Mouse (Mus musculus) intestine, embryonic 15.5 days (tissue): ENCODE measurements around the gene Mrpl16. TPM values are rescaled to one million over a fixed set of nuclear protein-coding genes. Genes with fewer than 3 reads are reported as not detected.
A peak's percentile ranks its signal among the peaks of the same experiment; 100 is the strongest.

Source experiments
- ATAC-seq: fragments of 200-750 bp; cut with Nextera tagmentation; 2 replicates; pipeline ENCODE4 v1.8.0; 2017; ENCODE audit warnings: moderate TSS enrichment, moderate library complexity
- H3K27ac ChIP-seq: fragments of 300-500 bp; sonication (generic); 2 replicates; pipeline ENCODE4 v1.5.1; 2015; ENCODE audit warnings: mild to moderate bottlenecking, inconsistent platforms
- H3K27me3 ChIP-seq: fragments of 300-500 bp; sonication (generic); replicated peaks from 2 replicates; pipeline ENCODE4 v1.6.1; 2015; ENCODE audit warnings: inconsistent platforms
- H3K36me3 ChIP-seq: fragments of 300-500 bp; sonication (generic); 2 replicates; pipeline ENCODE4 v1.6.1; 2015; ENCODE audit warnings: inconsistent platforms
- H3K4me1 ChIP-seq: fragments of 300-500 bp; sonication (generic); replicated peaks from 2 replicates; pipeline ENCODE4 v1.6.1; 2015; ENCODE audit warnings: inconsistent platforms
- H3K4me2 ChIP-seq: fragments of 300-500 bp; sonication (generic); replicated peaks from 2 replicates; pipeline ENCODE4 v1.6.1; 2015; ENCODE audit warnings: mild to moderate bottlenecking, inconsistent platforms
- H3K4me3 ChIP-seq: fragments of 300-500 bp; sonication (generic); replicated peaks from 2 replicates; pipeline ENCODE4 v1.5.1; 2015; ENCODE audit warnings: inconsistent platforms
- H3K9ac ChIP-seq: fragments of 300-500 bp; sonication (generic); 2 replicates; pipeline ENCODE4 v1.6.1; 2015; ENCODE audit warnings: inconsistent platforms
- H3K9me3 ChIP-seq: fragments of 300-500 bp; sonication (generic); 2 replicates; pipeline ENCODE4 v1.6.1; 2016; ENCODE audit warnings: inconsistent platforms
- WGBS: fragments of 180-500 bp; shearing (Covaris S2); methylation state at CpG from one replicate; pipeline ENCODE4 v1.1.7; 2015; 5-methylcytosine and 5-hydroxymethylcytosine counted together
- polyA plus RNA-seq: library from polyadenylated mRNA; unstranded; fragments of >200 nt; fragmentation: Nextera tagmentation; extraction: Ambion mirVana; gene quantifications from 2 replicates; pipeline ENCODE4 v1.2.1, GENCODE M21; 2015

Gene Mrpl16
- polyA plus RNA-seq, 1 experiment from 2014 or later, result 63.8 TPM

DNA sequence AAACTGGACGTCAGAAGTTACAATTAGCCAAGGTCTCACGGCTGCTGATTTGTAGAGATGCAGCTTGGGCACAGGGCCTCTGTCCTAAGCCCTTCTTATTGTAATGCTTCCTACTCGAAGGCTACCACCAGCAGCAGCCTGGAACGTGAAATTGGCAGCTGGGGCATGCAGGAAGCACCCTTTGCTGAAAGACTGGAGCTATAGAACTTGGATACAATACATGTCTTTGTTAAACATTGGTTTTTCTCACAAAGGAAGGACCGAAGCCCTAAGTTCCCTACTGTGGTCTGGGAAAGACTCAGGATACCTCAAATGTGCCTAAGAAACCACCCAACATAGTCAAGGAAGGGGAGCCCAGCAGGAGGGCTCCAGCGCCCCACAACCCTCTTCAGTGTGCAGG, 37.6 kb downstream of the Mrpl16 start:
- no peaks in the 10 kb centered on the region for H3K36me3 ChIP-seq
- no peak overlapping the region for H3K4me3 ChIP-seq
- no peak overlapping the region for H3K9ac ChIP-seq
- no peak overlapping the region for H3K4me2 ChIP-seq
- no peaks in the 10 kb centered on the region for H3K27me3 ChIP-seq
- H3K27ac ChIP-seq, result no peak overlapping the region
- no peak for ATAC-seq
- no peaks in the 10 kb centered on the region for H3K4me1 ChIP-seq
- 73% methylated on average over 6 of the region's 6 CpGs for WGBS
- no peaks in the 10 kb centered on the region for H3K9me3 ChIP-seq

- WGBS, result 79% methylated on average over 2 of the region's 2 CpGs
- no peak overlapping the region for H3K9ac ChIP-seq
- H3K36me3 ChIP-seq, result no peaks in the 10 kb centered on the region
- H3K27me3 ChIP-seq, result no peaks in the 10 kb centered on the region
- H3K9me3 ChIP-seq, result no peaks in the 10 kb centered on the region
- no peak overlapping the region for H3K27ac ChIP-seq
- no peaks in the 10 kb centered on the region for H3K4me1 ChIP-seq
- no peak overlapping the region for H3K4me3 ChIP-seq
- no peak overlapping the region for H3K4me2 ChIP-seq
- no peak for ATAC-seq
These were observed 38.3 kb downstream of the Mrpl16 start for GRCm38 (mm10) chr19:11808452-11808851.

DNA sequence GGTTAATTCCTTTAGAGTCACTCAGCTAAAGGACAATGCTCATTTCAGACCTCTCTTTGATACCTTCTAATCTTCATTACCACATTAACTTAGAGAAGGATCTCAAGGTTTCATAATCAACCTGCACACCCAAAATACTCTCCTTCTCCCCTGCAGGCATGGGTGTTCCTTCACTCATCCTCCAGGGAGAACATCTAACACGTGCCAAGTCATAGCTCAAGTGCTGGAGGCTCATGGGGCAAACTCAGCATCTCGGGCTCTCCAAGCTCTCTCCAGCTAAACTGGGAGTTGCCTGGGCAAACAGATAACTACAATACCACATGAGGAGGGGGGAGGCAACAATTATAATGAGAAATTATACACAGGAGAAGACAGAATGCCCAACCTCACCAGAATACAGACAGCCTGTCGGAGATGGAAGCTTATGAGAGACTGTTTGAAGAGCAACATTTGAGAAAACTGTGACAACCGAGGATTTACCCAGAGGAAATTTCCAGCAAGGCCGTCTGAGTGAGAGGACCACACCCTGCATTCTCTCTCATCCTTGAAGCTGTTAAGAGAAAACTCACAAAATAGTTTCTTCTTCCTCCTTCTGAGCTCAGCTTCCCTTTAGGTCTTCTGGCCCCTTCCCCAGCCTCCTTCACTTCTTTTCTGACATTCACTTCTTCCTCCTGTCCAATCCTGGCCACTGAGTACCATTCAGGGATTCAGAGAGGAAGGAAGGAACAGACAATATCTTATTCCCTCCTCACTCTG, 40.0 kb downstream of the Mrpl16 start:
- Histone ChIP-seq H3K27ac (no peak overlapping the region), H3K4me3 (no peak overlapping the region), H3K9me3 (no peaks in the 10 kb centered on the region), H3K4me2 (no peak overlapping the region), H3K4me1 (peaks cover 6% of the 10 kb centered on the region; the same call in 1 of the 2 replicates), H3K36me3 (no peaks in the 10 kb centered on the region), H3K27me3 (no peaks in the 10 kb centered on the region), H3K9ac (no peak overlapping the region)
- WGBS, result 66% methylated on average over 5 of the region's 5 CpGs
- ATAC-seq, result no peak

DNA sequence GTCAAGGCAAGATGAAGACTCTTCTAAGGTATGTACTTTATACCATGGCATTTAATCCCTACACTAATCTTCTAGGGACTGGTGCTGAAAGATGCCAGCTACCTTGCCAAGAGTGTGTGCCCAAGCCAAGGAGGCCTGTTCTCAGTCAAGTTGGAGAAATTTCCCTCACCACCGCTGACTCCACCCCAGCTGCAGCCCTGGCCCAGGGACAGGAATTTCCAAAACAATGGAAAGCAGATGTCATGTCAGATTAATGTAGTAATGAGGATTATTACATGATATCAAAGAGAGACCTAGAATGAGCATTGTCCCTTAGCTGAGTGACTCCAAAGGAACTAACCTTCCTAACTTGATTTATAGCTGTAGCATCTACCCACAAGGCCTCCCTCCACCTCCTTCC, 40.7 kb downstream of the Mrpl16 start:
- no peak overlapping the region for H3K4me2 ChIP-seq
- peaks cover 6% of the 10 kb centered on the region; the same call in 1 of the 2 replicates for H3K4me1 ChIP-seq
- WGBS, result 81% methylated on average over 1 of the region's 1 CpGs
- no peak overlapping the region for H3K9ac ChIP-seq
- ATAC-seq, result no peak
- H3K4me3 ChIP-seq, result no peak overlapping the region
- H3K9me3 ChIP-seq, result no peaks in the 10 kb centered on the region
- H3K27me3 ChIP-seq, result no peaks in the 10 kb centered on the region
- H3K27ac ChIP-seq, result no peak overlapping the region
- H3K36me3 ChIP-seq, result no peaks in the 10 kb centered on the region

- Histone ChIP-seq H3K36me3 (no peaks in the 10 kb centered on the region), H3K4me2 (no peak overlapping the region), H3K4me1 (peaks cover 9% of the 10 kb centered on the region; the same call in 1 of the 2 replicates), H3K27me3 (no peaks in the 10 kb centered on the region), H3K4me3 (no peak overlapping the region), H3K9ac (no peak overlapping the region), H3K9me3 (no peaks in the 10 kb centered on the region), H3K27ac (no peak overlapping the region)
- peak; percentile 81 for ATAC-seq
- WGBS, result 59% methylated on average over 5 of the region's 5 CpGs
These were observed 41.6 kb downstream of the Mrpl16 start for GRCm38 (mm10) chr19:11811688-11812365.

DNA sequence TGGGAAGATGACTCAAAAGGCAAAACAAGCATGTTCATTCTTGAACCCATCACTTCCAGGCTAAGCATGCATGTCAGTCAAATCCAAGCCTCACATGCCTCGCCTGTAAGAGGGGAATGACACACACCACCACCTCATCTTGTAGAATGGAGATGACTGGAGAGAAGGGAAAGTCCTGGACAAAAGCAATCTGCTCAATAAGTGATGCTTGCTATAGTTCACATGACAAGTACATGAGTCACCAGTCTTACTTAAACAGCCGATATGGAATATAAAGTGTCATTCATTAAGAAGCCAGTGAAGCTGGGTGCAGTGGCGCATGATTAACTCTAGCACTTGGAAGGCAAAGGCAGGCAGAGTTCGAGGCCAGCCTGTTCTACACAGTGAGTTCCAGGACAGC, 42.9 kb downstream of the Mrpl16 start:
- WGBS, result 68% methylated on average over 4 of the region's 4 CpGs
- Histone ChIP-seq H3K9me3 (no peaks in the 10 kb centered on the region), H3K27ac (no peak overlapping the region), H3K27me3 (no peaks in the 10 kb centered on the region), H3K36me3 (no peaks in the 10 kb centered on the region), H3K4me1 (peaks cover 13% of the 10 kb centered on the region; the same call in 1 of the 2 replicates), H3K4me2 (no peak overlapping the region), H3K9ac (no peak overlapping the region), H3K4me3 (no peak overlapping the region)
- ATAC-seq, result no peak

DNA sequence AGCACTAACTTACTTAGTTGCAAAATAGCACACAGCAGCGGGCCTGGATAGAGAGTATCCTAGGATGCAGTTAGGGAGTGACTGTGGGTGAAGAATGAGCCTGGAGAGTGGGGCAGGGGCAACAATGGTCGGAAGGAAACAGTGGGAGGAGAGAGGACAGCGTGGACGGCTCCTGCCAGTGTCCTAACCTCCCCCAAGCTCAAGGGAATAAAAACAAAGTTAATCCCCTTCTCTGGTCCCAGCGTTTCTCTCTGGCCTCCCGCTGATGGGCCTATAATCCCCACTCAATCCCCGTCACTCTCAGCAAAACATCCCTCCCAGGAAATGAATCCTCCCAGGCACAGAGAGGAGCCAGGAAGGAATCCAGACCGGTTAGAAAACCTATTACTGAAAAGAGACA, 43.5 kb downstream of the Mrpl16 start:
- H3K36me3 ChIP-seq, result no peaks in the 10 kb centered on the region
- no peaks in the 10 kb centered on the region for H3K9me3 ChIP-seq
- H3K27me3 ChIP-seq, result no peaks in the 10 kb centered on the region
- no peak overlapping the region for H3K4me2 ChIP-seq
- no peak overlapping the region for H3K9ac ChIP-seq
- 21% methylated on average over 8 of the region's 8 CpGs for WGBS
- ATAC-seq, result no peak
- H3K4me3 ChIP-seq, result no peak overlapping the region
- 0 out of 2 replicates have a peak overlapping the region, but pooled peaks have one; percentile 34 for H3K27ac ChIP-seq
- H3K4me1 ChIP-seq, result peaks cover 13% of the 10 kb centered on the region; the same call in 1 of the 2 replicates

DNA sequence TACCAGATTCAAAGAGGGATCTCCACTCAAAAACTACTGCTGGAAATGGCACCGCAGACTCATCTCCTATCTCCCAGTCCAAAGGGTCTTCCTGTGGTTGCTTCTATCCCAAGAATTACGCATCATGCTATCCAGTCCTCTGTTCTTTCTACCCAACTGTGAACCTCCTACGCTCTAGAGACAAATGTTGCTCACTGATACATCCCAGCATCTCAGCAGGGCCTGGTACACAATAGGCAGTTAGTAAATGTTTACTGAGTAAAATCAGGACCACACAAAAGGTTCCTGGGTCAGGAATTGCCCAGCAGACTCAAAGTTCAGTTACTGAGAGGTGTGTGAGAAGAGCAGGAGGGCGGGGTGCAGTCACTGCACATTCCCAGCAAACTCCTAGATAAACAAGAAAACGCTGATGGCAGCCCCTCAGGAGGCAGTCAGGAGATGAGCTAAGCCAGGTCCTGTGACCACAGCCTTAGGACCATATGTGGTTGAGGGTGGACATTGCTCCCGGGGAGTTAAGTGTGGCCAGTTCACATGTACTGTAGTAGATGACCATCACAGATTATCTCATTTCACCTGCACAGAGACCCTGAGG, 44.6 kb downstream of the Mrpl16 start:
- no peaks in the 10 kb centered on the region for H3K27me3 ChIP-seq
- H3K9me3 ChIP-seq, result no peaks in the 10 kb centered on the region
- H3K4me2 ChIP-seq, result no peak overlapping the region
- no peak overlapping the region for H3K9ac ChIP-seq
- 70% methylated on average over 6 of the region's 6 CpGs for WGBS
- no peak overlapping the region for H3K4me3 ChIP-seq
- H3K27ac ChIP-seq, result no peak overlapping the region
- H3K36me3 ChIP-seq, result no peaks in the 10 kb centered on the region
- H3K4me1 ChIP-seq, result peaks cover 13% of the 10 kb centered on the region; the same call in 1 of the 2 replicates
- ATAC-seq, result no peak

- no peak overlapping the region for H3K27ac ChIP-seq
- H3K4me3 ChIP-seq, result no peak overlapping the region
- ATAC-seq, result no peak
- H3K4me2 ChIP-seq, result peak overlapping the region; percentile 89; the same call in 1 of the 2 replicates
- H3K9ac ChIP-seq, result no peak overlapping the region
- peaks cover 16% of the 10 kb centered on the region; the same call in 1 of the 2 replicates for H3K4me1 ChIP-seq
- no peaks in the 10 kb centered on the region for H3K27me3 ChIP-seq
- H3K36me3 ChIP-seq, result no peaks in the 10 kb centered on the region
- no peaks in the 10 kb centered on the region for H3K9me3 ChIP-seq
- 45% methylated on average over 6 of the region's 6 CpGs for WGBS
These were observed 46.5 kb downstream of the Mrpl16 start for GRCm38 (mm10) chr19:11816706-11817105.

GRCm38 (mm10) chr19:11817586-11817985, 47.4 kb downstream of the Mrpl16 start:
- H3K4me1 ChIP-seq, result peaks cover 16% of the 10 kb centered on the region; the same call in 1 of the 2 replicates
- no peak overlapping the region for H3K27ac ChIP-seq
- peak overlapping the region; percentile 89 for H3K4me2 ChIP-seq
- peak overlapping the region; percentile 90 for H3K4me3 ChIP-seq
- no peak overlapping the region for H3K9ac ChIP-seq
- ATAC-seq, result no peak
- H3K27me3 ChIP-seq, result no peaks in the 10 kb centered on the region
- H3K9me3 ChIP-seq, result no peaks in the 10 kb centered on the region
- H3K36me3 ChIP-seq, result no peaks in the 10 kb centered on the region
- WGBS, result 21% methylated on average over 5 of the region's 5 CpGs

GRCm38 (mm10) chr19:11818199-11819142, 48.3 kb downstream of the Mrpl16 start:
- Histone ChIP-seq H3K9ac (peak overlapping the region; percentile 81), H3K36me3 (no peaks in the 10 kb centered on the region), H3K4me1 (peaks cover 16% of the 10 kb centered on the region; the same call in 1 of the 2 replicates), H3K4me2 (peak overlapping the region; percentile 89), H3K27me3 (no peaks in the 10 kb centered on the region), H3K9me3 (no peaks in the 10 kb centered on the region), H3K27ac (peak overlapping the region; percentile 78), H3K4me3 (peak overlapping the region; percentile 90)
- ATAC-seq, result peak; percentile 93
- under 1% methylated on average over 61 of the region's 83 CpGs for WGBS
